Mouse (Mus musculus) small intestine, adult 10 weeks (tissue): Measurements from ENCODE around the gene Dgkk. TPM values are rescaled to one million over a fixed set of nuclear protein-coding genes. Genes with fewer than 3 reads are reported as not detected.

ENCODE experiments used
- polyA plus RNA-seq: library from polyadenylated mRNA; stranded (reverse); fragments of 350-450 nt; fragmentation: Illumina TruSeq; extraction: RNeasy Lipid Tissue Mini Kit (QIAGEN cat#74804); gene quantifications from one replicate; pipeline ENCODE4 v1.2.3, GENCODE M21; 2014; ENCODE audit warnings: low replicate concordance

The Dgkk gene
- not detected for polyA plus RNA-seq

DNA sequence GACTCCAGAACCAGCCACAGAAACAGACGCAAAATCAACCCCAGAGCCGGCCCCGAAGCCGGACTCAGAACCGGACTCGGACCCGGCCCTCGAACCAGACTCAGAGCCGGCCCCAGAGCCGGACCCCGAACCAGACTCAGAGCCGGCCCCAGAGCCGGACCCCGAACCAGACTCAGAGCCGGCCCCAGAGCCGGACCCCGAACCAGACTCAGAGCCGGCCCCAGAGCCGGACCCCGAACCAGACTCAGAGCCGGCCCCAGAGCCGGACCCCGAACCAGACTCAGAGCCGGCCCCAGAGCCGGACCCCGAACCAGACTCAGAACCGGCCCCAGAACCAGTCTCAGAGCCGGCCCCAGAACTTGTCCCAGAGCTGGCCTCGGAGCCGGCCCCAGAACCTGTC is at the start of gene Dgkk:
Dgkk (plus strand) TSS at position 301 of the 400 bp plus-strand sequence.

